Mouse (Mus musculus): Measurements from ENCODE around the gene Arhgap9. TPM values are rescaled to one million over a fixed set of nuclear protein-coding genes. Genes with fewer than 3 reads are reported as not detected.

Arhgap9 gene
- polyA plus RNA-seq, 1 experiment from 2014 or later: not detected

DNA sequence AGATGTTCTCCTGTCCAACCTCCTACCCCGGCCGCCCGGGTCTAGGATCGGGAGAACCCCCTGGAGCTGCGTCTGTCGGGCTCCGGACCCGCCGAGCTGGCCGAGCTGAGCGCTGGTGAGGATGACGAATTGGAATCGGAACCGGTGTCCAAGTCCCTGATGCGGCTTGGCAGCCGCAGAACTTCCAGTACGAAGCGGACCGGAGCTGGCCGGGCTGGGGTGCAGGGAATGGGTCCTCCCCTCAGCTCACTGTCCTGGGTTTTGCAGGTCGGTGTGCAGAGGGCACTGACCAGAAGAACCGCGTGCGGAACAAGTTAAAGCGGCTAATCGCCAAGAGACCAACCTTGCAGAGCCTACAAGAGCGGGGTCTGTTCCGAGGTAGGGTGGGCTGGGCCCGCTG lies 5.1 kb downstream of the Arhgap9 start:
- peaks cover 13% of the 10 kb centered on the region for H3K27me3 ChIP-seq
- DNase-seq (ENCODE audit: low read depth, low spot score) (no peak), ATAC-seq (no peak)
- TF ChIP-seq CTCF (IDR thresholded peaks at IDR 0.05): no peak
- ChIA-PET POLR2A (interaction anchor here (0.6 kb wide), 1 partner anchor 139 kb away, joined by 3 read pairs; no protein-coding TSS in a partner anchor), CTCF (interaction anchor here (0.9 to 2.2 kb wide), 2 partner anchors 12 to 14 kb away, joined by 4 to 11 read pairs; no protein-coding TSS in a partner anchor)
- in situ Hi-C loops (cut with MboI; ENCODE audit: low pct_unique_long_range_greater_than_20kb): loop anchor here (10.0 kb wide), 1 partner anchor 212 kb away; no protein-coding TSS in a partner anchor

DNA sequence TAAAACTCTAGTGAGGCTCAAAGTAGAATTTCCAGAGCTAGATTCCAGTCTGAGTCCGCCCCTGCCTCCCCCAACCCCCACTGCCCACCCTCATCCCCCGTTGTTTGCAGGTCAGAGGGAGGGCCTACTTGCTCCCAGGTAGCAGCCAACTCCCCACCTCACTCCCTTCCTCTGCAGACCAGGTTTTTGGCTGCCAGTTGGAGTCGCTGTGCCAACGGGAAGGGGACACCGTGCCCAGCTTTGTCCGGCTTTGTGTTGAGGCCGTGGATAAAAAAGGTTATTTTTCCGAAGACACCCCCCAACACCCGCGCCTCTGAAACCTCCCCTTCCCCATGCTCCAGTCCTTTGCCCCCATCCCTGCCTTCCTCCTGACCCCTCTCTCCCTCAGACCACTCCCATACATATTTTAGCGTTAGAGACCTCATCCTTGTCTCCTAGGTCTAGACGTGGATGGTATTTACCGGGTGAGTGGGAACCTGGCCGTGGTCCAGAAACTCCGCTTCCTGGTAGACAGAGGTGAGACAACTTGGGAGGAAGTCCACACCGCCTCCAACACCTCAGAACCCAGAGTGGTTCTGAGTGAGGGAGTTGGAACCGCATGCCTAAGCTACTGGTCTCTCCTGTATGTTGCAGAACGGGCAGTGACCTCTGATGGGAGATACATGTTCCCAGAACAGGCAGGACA lies 5.8 kb downstream of the Arhgap9 start:
- in situ Hi-C loops (cut with MboI; ENCODE audit: low pct_unique_long_range_greater_than_20kb): loop anchor here (10.0 kb wide), 1 partner anchor 213 kb away; no protein-coding TSS in a partner anchor
- ChIA-PET CTCF (interaction anchor here (0.9 to 2.2 kb wide), 2 partner anchors 11 to 15 kb away, joined by 4 to 11 read pairs; no protein-coding TSS in a partner anchor), POLR2A (no interaction called here)
- no peak for DNase-seq (ENCODE audit: low read depth, low spot score)
- no peak for ATAC-seq
- H3K27me3 ChIP-seq: peaks cover 13% of the 10 kb centered on the region
- no peak for TF ChIP-seq CTCF (IDR thresholded peaks at IDR 0.05)

DNA sequence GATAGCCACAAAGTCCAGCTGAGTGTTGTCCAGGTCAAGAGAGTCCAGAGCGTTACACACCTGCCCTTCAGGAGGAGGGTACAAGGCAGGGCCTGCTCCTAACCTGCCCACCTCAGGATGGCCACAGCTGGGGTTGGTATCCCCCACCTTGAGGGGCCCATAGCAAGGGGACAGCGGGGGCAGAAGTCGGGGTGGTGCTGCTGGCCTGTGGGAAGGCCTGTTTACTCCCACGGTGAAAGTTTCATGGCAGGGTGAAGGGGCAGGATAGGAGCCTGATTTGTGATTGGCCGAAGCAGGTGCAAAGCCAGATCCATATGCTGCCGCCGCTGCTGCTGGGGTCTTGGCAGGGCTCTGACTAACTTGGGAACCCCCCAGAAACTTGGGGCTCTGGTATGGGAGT lies 8.4 kb downstream of the Arhgap9 start:
- peaks cover 18% of the 10 kb centered on the region for H3K27me3 ChIP-seq
- POLR2A ChIA-PET: no interaction called here
- CTCF ChIA-PET: interaction anchor here (0.8 kb wide), 1 partner anchor 8 kb away, joined by 4 read pairs; no protein-coding TSS in a partner anchor

DNA sequence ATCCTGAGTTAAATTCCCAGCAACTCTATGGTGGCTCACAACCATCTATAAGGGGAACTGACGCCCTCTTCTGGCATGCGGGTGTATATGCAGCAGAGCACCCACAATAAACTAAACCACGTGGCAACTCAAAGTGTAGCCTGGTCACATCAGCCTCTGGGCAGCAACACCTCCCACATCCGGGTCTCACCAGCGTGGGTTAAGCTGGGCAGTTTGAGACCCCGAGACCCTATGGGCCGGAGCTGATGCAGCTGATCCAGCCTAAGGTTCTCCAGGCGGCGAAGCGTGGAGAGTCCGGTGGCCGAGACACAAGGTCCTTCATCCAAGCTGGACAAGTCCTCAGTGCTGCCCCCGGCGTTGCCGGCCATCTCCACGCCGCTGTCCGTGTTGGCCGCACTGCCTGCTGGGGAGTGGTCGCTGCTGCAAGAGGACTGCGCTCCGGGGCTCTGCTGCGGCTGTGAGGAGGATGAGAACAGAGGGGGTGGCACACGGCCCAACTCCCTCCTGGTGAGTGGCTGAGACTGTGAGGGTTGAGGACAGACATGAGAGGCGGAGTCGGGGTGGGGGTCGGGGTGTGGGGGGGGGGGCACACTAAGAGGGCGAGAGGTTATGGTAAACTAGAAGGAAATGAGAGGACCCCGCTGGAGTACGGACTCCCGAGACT lies 10.6 kb downstream of the Arhgap9 start:
- in situ Hi-C loops (cut with MboI; ENCODE audit: low pct_unique_long_range_greater_than_20kb): no loop called here
- H3K27me3 ChIP-seq: peaks cover 10% of the 10 kb centered on the region
- TF ChIP-seq CTCF (IDR thresholded peaks at IDR 0.05): no peak
- no peak for DNase-seq (ENCODE audit: low read depth, low spot score)
- POLR2A ChIA-PET: no interaction called here
- CTCF ChIA-PET: no interaction called here
- no peak for ATAC-seq

More for the DNA sequence above, 8.4 kb downstream of the Arhgap9 start:
- in situ Hi-C loops (cut with MboI; ENCODE audit: low pct_unique_long_range_greater_than_20kb): no loop called here
- ATAC-seq (no peak), DNase-seq (ENCODE audit: low read depth, low spot score) (no peak)
- TF ChIP-seq CTCF (IDR thresholded peaks at IDR 0.05): no peak

DNA sequence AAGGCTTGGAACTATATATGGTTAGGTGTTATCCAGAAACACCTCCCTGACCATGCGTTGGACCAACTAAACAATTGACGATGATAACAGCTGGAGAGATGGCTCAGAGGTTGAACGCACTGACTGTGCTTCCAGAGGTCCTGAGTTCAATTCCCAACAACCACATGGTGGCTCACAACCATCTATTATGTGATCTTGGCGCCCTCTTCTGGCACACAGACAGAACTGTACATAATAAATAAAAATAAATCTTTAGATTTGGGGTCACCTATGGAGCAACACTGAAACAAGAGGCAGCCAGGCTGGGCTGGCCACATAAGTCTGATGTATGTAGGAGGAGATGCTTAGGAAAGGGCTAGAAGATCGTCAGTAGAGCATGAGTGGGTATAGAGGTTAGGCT lies 11.4 kb downstream of the Arhgap9 start:
- CTCF ChIA-PET: no interaction called here
- POLR2A ChIA-PET: interaction anchor here (0.6 kb wide), 1 partner anchor 198 kb away, joined by 5 read pairs; no protein-coding TSS in a partner anchor
- ATAC-seq: no peak
- H3K27me3 ChIP-seq: peaks cover 10% of the 10 kb centered on the region
- no peak for DNase-seq (ENCODE audit: low read depth, low spot score)
- no peak for TF ChIP-seq CTCF (IDR thresholded peaks at IDR 0.05)
- in situ Hi-C loops (cut with MboI; ENCODE audit: low pct_unique_long_range_greater_than_20kb): no loop called here

DNA sequence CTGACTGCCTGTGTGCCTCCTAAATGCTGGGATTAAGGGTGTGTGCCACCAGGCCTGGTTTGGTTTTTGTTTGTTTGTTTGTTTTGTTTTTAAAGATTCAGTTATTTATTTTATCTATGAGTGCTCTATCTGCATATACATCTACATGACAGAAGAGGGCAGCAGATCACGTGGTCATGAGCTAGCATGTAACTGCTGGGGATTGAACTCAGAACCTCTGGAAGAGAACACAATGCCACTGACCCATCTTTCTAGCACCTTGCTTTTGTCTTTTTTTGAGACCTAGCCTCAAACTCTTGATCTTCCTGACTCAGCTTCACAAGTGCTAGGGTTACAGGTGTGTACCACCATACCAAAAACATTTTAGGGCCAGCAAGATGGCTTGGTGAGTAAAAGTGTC lies 13.5 kb downstream of the Arhgap9 start:
- peaks cover 5% of the 10 kb centered on the region for H3K27me3 ChIP-seq
- DNase-seq (ENCODE audit: low read depth, low spot score) (no peak), ATAC-seq (no peak)
- no peak for TF ChIP-seq CTCF (IDR thresholded peaks at IDR 0.05)
- ChIA-PET POLR2A (no interaction called here), CTCF (interaction anchor here (1.2 kb wide), 1 partner anchor 77 kb away, joined by 3 read pairs; no protein-coding TSS in a partner anchor)
- in situ Hi-C loops (cut with MboI; ENCODE audit: low pct_unique_long_range_greater_than_20kb): no loop called here

DNA sequence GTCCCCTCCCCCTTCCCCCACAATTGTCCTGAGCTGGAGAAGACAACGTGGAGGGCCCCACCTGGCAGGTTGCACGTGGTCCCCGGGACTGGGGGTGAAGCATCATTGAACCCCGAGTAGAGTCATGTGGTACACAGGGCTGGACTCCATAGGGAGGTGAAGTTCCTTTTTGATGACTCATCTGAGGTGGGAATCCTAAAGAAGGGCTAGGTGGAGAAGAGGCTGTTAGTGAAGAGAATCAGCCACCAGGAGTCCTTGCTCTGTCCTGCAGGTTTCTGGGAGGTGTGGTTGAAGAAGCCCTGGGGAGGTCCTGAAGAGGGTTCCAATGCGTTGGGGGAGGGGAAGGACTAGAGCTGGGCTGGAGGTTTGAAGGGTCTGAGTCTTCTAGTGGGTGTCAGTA lies 15.2 kb downstream of the Arhgap9 start:
- CTCF ChIA-PET: no interaction called here
- peaks cover 7% of the 10 kb centered on the region for H3K27me3 ChIP-seq
- DNase-seq (ENCODE audit: low read depth, low spot score): no peak
- ATAC-seq: no peak
- in situ Hi-C loops (cut with MboI; ENCODE audit: low pct_unique_long_range_greater_than_20kb): no loop called here
- no peak for TF ChIP-seq CTCF (IDR thresholded peaks at IDR 0.05)
- POLR2A ChIA-PET: no interaction called here

DNA sequence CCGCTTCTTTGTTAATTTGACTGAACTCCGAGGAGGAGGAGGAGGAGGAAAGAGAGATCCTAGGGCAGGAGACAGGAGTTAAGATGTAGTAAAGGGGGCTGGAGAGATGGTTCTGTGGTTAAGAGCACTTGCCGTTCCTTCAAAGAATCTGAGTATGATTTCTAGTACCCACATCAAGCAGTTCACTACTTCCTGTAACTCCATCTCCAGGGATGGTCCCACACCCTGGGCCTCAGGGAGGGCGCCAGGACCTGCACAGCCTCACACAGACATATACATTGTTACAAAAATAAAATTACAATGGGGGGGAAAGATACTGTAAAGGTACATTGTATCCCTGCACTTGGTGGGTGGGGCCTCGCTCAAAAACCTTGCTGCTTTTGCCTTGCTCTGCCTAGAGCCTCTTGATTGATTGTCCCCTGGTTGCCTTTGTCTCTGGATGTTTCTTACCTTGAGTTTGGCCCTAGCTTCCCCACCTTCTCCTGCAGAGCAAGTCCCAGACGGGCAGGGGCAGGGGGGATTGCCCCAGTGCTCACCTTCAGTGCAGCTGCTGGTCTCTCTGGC lies 15.9 kb downstream of the Arhgap9 start:
- DNase-seq (ENCODE audit: low read depth, low spot score): no peak
- ChIA-PET CTCF (interaction anchor here (1.1 to 2.3 kb wide), 5 partner anchors 8 to 175 kb away, joined by 3 to 17 read pairs (median 4); partner anchors contain the start of gene Arhgap9), POLR2A (interaction anchor here (0.6 kb wide), 1 partner anchor 44 kb away, joined by 5 read pairs; no protein-coding TSS in a partner anchor)
- no peak for ATAC-seq
- no peak for TF ChIP-seq CTCF (IDR thresholded peaks at IDR 0.05)
- peaks cover 7% of the 10 kb centered on the region for H3K27me3 ChIP-seq
- in situ Hi-C loops (cut with MboI; ENCODE audit: low pct_unique_long_range_greater_than_20kb): no loop called here

DNA sequence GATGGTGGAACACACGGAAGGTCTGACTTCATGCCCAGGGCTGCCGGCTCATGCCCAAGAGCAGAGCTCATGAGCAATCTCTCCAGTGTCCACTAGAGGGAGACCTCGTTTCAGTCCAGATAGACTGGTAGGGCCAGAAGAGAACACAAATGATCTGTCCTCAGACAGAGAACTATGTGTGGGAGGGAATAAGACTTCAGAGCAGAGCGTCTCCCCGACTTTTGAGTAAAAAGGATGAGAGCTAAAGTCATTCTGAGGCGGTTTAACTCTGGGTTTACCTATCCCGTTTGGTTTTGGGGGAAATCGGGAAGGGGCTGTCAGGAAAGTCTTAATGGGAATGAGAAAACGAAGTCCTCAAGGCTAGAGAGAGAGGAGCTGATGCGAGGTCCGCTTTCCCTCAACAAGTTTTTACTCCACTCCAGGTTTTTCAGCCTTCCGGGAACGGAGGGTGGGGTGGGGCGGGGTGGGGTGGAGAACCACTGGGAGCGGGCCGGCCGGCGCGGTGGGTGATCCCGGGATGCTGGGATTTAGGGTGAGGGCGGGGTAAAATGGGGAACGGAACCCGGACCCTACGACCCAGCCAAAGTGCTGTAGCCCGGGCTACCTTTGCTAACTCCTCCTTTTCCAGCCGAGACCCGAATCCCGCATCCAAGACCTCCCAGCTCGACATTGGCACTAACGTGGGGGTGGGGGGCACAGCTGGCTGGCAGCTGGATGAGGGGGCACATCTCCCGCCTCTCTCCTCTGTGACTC lies 17.3 kb downstream of the Arhgap9 start:
- TF ChIP-seq CTCF (IDR thresholded peaks at IDR 0.05): no peak
- ChIA-PET CTCF (interaction anchor here (0.6 to 2.3 kb wide), 19 partner anchors 9 to 198 kb away, joined by 3 to 17 read pairs (median 3); partner anchors contain the start of genes Arhgap9, Mars and R3hdm2), POLR2A (interaction anchor here (0.9 kb wide), 1 partner anchor 41 kb away, joined by 3 read pairs; the partner anchor contains the start of gene R3hdm2)
- DNase-seq (ENCODE audit: low read depth, low spot score) (peak; percentile 75), ATAC-seq (peak; percentile 75)
- in situ Hi-C loops (cut with MboI; ENCODE audit: low pct_unique_long_range_greater_than_20kb): no loop called here
- H3K27me3 ChIP-seq: peaks cover 7% of the 10 kb centered on the region
